Mouse (Mus musculus) CH12.LX (cell line): Measurements from ENCODE around the gene Olfr149.

Experiments
- CHD1 ChIP-seq: IDR thresholded peaks from 2 replicates; pipeline ENCODE4 v1.6.1; 2012; ENCODE audit warnings: low read depth, low read length, improper control_type of control experiment, inconsistent platforms
- CTCF ChIP-seq, 2 experiments: IDR thresholded peaks in 1 of 2; conservative IDR thresholded peaks in 1 of 2; 2 replicates each; pipeline ENCODE4 v1.5.1; 2011 to 2012; ENCODE audit warnings: low read depth in 2 of 2, low read length in 2 of 2, improper control_type of control experiment in 1 of 2, inconsistent platforms in 1 of 2, mild to moderate bottlenecking in 1 of 2, moderate library complexity in 1 of 2
- ELF1 ChIP-seq: IDR thresholded peaks from 2 replicates; pipeline ENCODE4 v1.6.1; 2014; ENCODE audit warnings: low read depth, mild to moderate bottlenecking, inconsistent platforms, low read length, improper control_type of control experiment
- EP300 ChIP-seq: IDR thresholded peaks from 2 replicates; pipeline ENCODE4 v1.6.1; 2011; ENCODE audit warnings: low read length, improper control_type of control experiment
- ETS1 ChIP-seq: conservative IDR thresholded peaks from 2 replicates; pipeline ENCODE4 v1.6.1; 2012; ENCODE audit warnings: low read depth, mild to moderate bottlenecking, inconsistent platforms, low read length, improper control_type of control experiment, moderate library complexity
- HCFC1 ChIP-seq: IDR thresholded peaks from 2 replicates; pipeline ENCODE4 v1.6.1; 2012; ENCODE audit warnings: low read depth, mild to moderate bottlenecking, inconsistent platforms, low read length, improper control_type of control experiment
- MAX ChIP-seq: IDR thresholded peaks from 2 replicates; pipeline ENCODE4 v1.6.1; 2011; ENCODE audit warnings: low read length, improper control_type of control experiment
- POLR2A ChIP-seq: IDR thresholded peaks from 2 replicates; pipeline ENCODE4 v1.6.1; 2011; ENCODE audit warnings: low read depth, mild to moderate bottlenecking, improper control_type of control experiment, low read length
- RAD21 ChIP-seq: IDR thresholded peaks from 2 replicates; pipeline ENCODE4 v1.6.1; 2011; ENCODE audit warnings: low read depth, mild to moderate bottlenecking, low read length, improper control_type of control experiment, moderate library complexity

GRCm38 (mm10) chr9:39678557-39678956, 28.4 kb downstream of the Olfr149 start:
- TF ChIP-seq CTCF (conservative IDR thresholded peaks at IDR 0.05 in 1 of 2, IDR thresholded peaks at IDR 0.05 in 1 of 2; ENCODE audit: low read depth in 2 of 2, low read length in 2 of 2) (no peak), CHD1 (no peak), EP300 (no peak), MAX (no peak), ETS1 (no peak), POLR2A (no peak), HCFC1 (no peak), ELF1 (no peak), RAD21 (no peak)
